Mouse (Mus musculus): ENCODE measurements around the gene Sgta. TPM values are rescaled to one million over a fixed set of nuclear protein-coding genes. Genes with fewer than 3 reads are reported as not detected.
A peak's percentile ranks its signal among the peaks of the same experiment; 100 is the strongest.

The Sgta gene
- polyA plus RNA-seq, 1 experiment from 2014 or later: 171 TPM

- Histone ChIP-seq H3K4me1 (replicated peaks; ENCODE audit: control insufficient read depth, insufficient read depth, low read length) (0 out of 2 replicates have a peak, but pooled peaks cover 3% of the 10 kb centered on the region), H3K9ac (ENCODE audit: low read length) (no peak overlapping the region), H3K9me3 (ENCODE audit: control insufficient read depth, low read length) (no peaks in the 10 kb centered on the region), H3K4me2 (ENCODE audit: low read length) (no peak overlapping the region), H3K27me3 (replicated peaks; ENCODE audit: control insufficient read depth, insufficient read depth, low read length) (peaks cover 28% of the 10 kb centered on the region), H3K4me3 (ENCODE audit: low read depth, low read length) (no peak overlapping the region), H3K36me3 (ENCODE audit: control insufficient read depth, insufficient read depth, low read length) (no peaks in the 10 kb centered on the region), H3K27ac (ENCODE audit: low read depth) (no peak overlapping the region)
- ATAC-seq (replicated peaks; ENCODE audit: low FRiP score, low TSS enrichment, low read depth) (no peak), DNase-seq (ENCODE audit: low spot score) (no peak)
- 68% methylated on average over 6 of the region's 6 CpGs for WGBS
Observed at GRCm38 (mm10) chr10:81019687-81020086, 40.3 kb downstream of the Sgta start.

- 34% methylated on average over 10 of the region's 10 CpGs for WGBS
- Histone ChIP-seq H3K27ac (ENCODE audit: low read depth) (no peak overlapping the region), H3K36me3 (ENCODE audit: control insufficient read depth, insufficient read depth, low read length) (no peaks in the 10 kb centered on the region), H3K4me3 (ENCODE audit: low read depth, low read length) (no peak overlapping the region), H3K9me3 (ENCODE audit: control insufficient read depth, low read length) (no peaks in the 10 kb centered on the region), H3K4me1 (replicated peaks; ENCODE audit: control insufficient read depth, insufficient read depth, low read length) (peaks cover 8% of the 10 kb centered on the region; the same call in 1 of the 2 replicates), H3K27me3 (replicated peaks; ENCODE audit: control insufficient read depth, insufficient read depth, low read length) (peaks cover 15% of the 10 kb centered on the region), H3K9ac (ENCODE audit: low read length) (no peak overlapping the region), H3K4me2 (ENCODE audit: low read length) (no peak overlapping the region)
- DNase-seq (ENCODE audit: low spot score): no peak
- no peak for ATAC-seq (replicated peaks; ENCODE audit: low FRiP score, low TSS enrichment, low read depth)
Observed at GRCm38 (mm10) chr10:81018326-81018725, 41.7 kb downstream of the Sgta start.

- 6% methylated on average over 7 of the region's 7 CpGs for WGBS
- no peak overlapping the region for H3K9ac ChIP-seq (ENCODE audit: low read length)
- H3K9me3 ChIP-seq (ENCODE audit: control insufficient read depth, low read length): no peaks in the 10 kb centered on the region
- no peak overlapping the region for H3K4me3 ChIP-seq (ENCODE audit: low read depth, low read length)
- DNase-seq (ENCODE audit: low spot score) (peak; percentile 77), ATAC-seq (replicated peaks; ENCODE audit: low FRiP score, low TSS enrichment, low read depth) (no peak)
- H3K4me2 ChIP-seq (ENCODE audit: low read length): no peak overlapping the region
- H3K36me3 ChIP-seq (ENCODE audit: control insufficient read depth, insufficient read depth, low read length): no peaks in the 10 kb centered on the region
- H3K27me3 ChIP-seq (replicated peaks; ENCODE audit: control insufficient read depth, insufficient read depth, low read length): peaks cover 4% of the 10 kb centered on the region; the same call in 1 of the 2 replicates
- H3K4me1 ChIP-seq (replicated peaks; ENCODE audit: control insufficient read depth, insufficient read depth, low read length): peaks cover 8% of the 10 kb centered on the region; the same call in 1 of the 2 replicates
- H3K27ac ChIP-seq (ENCODE audit: low read depth): no peak overlapping the region
Observed at GRCm38 (mm10) chr10:81016645-81017044, 43.3 kb downstream of the Sgta start.

GRCm38 (mm10) chr10:81015666-81016065, 44.3 kb downstream of the Sgta start:
- Histone ChIP-seq H3K27me3 (replicated peaks; ENCODE audit: control insufficient read depth, insufficient read depth, low read length) (no peaks in the 10 kb centered on the region), H3K36me3 (ENCODE audit: control insufficient read depth, insufficient read depth, low read length) (no peaks in the 10 kb centered on the region), H3K4me3 (ENCODE audit: low read depth, low read length) (no peak overlapping the region), H3K4me2 (ENCODE audit: low read length) (no peak overlapping the region), H3K4me1 (replicated peaks; ENCODE audit: control insufficient read depth, insufficient read depth, low read length) (peaks cover 8% of the 10 kb centered on the region; the same call in 1 of the 2 replicates), H3K27ac (ENCODE audit: low read depth) (no peak overlapping the region), H3K9ac (ENCODE audit: low read length) (no peak overlapping the region), H3K9me3 (ENCODE audit: control insufficient read depth, low read length) (no peaks in the 10 kb centered on the region)
- ATAC-seq (replicated peaks; ENCODE audit: low FRiP score, low TSS enrichment, low read depth) (no peak), DNase-seq (ENCODE audit: low spot score) (no peak)
- WGBS: 86% methylated on average over 2 of the region's 2 CpGs

GRCm38 (mm10) chr10:81014393-81015384, 45.3 kb downstream of the Sgta start, which contains the start of gene Gng7:
TSS of gene Gng7 (minus strand) at chr10:81014945.
- ATAC-seq (replicated peaks; ENCODE audit: low FRiP score, low TSS enrichment, low read depth): peak; percentile 98
- peaks cover 8% of the 10 kb centered on the region; the same call in 1 of the 2 replicates for H3K4me1 ChIP-seq (replicated peaks; ENCODE audit: control insufficient read depth, insufficient read depth, low read length)
- peak within 1 kb of the TSS; percentile 36 for H3K4me3 ChIP-seq (ENCODE audit: low read depth, low read length)
- no peaks in the 10 kb centered on the region for H3K27me3 ChIP-seq (replicated peaks; ENCODE audit: control insufficient read depth, insufficient read depth, low read length)
- peak within 1 kb of the TSS; percentile 38 for H3K9ac ChIP-seq (ENCODE audit: low read length)
- H3K27ac ChIP-seq (ENCODE audit: low read depth): no peak within 1 kb of the TSS
- 10% methylated on average over 31 of the region's 31 CpGs for WGBS
- H3K36me3 ChIP-seq (ENCODE audit: control insufficient read depth, insufficient read depth, low read length): no peaks in the 10 kb centered on the region
- H3K9me3 ChIP-seq (ENCODE audit: control insufficient read depth, low read length): no peaks in the 10 kb centered on the region
- H3K4me2 ChIP-seq (ENCODE audit: low read length): peak within 1 kb of the TSS; percentile 61
- DNase-seq (ENCODE audit: low spot score): peak; percentile 96

- Histone ChIP-seq H3K4me1 (replicated peaks; ENCODE audit: control insufficient read depth, insufficient read depth, low read length) (peaks cover 8% of the 10 kb centered on the region; the same call in 1 of the 2 replicates), H3K4me2 (ENCODE audit: low read length) (no peak overlapping the region), H3K36me3 (ENCODE audit: control insufficient read depth, insufficient read depth, low read length) (no peaks in the 10 kb centered on the region), H3K9me3 (ENCODE audit: control insufficient read depth, low read length) (no peaks in the 10 kb centered on the region), H3K9ac (ENCODE audit: low read length) (no peak overlapping the region), H3K4me3 (ENCODE audit: low read depth, low read length) (no peak overlapping the region), H3K27ac (ENCODE audit: low read depth) (no peak overlapping the region), H3K27me3 (replicated peaks; ENCODE audit: control insufficient read depth, insufficient read depth, low read length) (no peaks in the 10 kb centered on the region)
- 69% methylated on average over 6 of the region's 6 CpGs for WGBS
- no peak for DNase-seq (ENCODE audit: low spot score)
- no peak for ATAC-seq (replicated peaks; ENCODE audit: low FRiP score, low TSS enrichment, low read depth)
Observed at GRCm38 (mm10) chr10:81010851-81011250, 49.1 kb downstream of the Sgta start.

GRCm38 (mm10) chr10:81007240-81007639, 52.7 kb downstream of the Sgta start:
- DNase-seq (ENCODE audit: low spot score): no peak
- H3K4me2 ChIP-seq (ENCODE audit: low read length): no peak overlapping the region
- no peaks in the 10 kb centered on the region for H3K36me3 ChIP-seq (ENCODE audit: control insufficient read depth, insufficient read depth, low read length)
- H3K9me3 ChIP-seq (ENCODE audit: control insufficient read depth, low read length): no peaks in the 10 kb centered on the region
- H3K27me3 ChIP-seq (replicated peaks; ENCODE audit: control insufficient read depth, insufficient read depth, low read length): no peaks in the 10 kb centered on the region
- no peak for ATAC-seq (replicated peaks; ENCODE audit: low FRiP score, low TSS enrichment, low read depth)
- 30% methylated on average over 7 of the region's 7 CpGs for WGBS
- no peak overlapping the region for H3K4me3 ChIP-seq (ENCODE audit: low read depth, low read length)
- H3K9ac ChIP-seq (ENCODE audit: low read length): no peak overlapping the region
- no peak overlapping the region for H3K27ac ChIP-seq (ENCODE audit: low read depth)
- H3K4me1 ChIP-seq (replicated peaks; ENCODE audit: control insufficient read depth, insufficient read depth, low read length): no peaks in the 10 kb centered on the region

GRCm38 (mm10) chr10:81006005-81006677, 53.8 kb downstream of the Sgta start:
- DNase-seq (ENCODE audit: low spot score) (no peak), ATAC-seq (replicated peaks; ENCODE audit: low FRiP score, low TSS enrichment, low read depth) (no peak)
- 91% methylated on average over 7 of the region's 7 CpGs for WGBS
- Histone ChIP-seq H3K4me1 (replicated peaks; ENCODE audit: control insufficient read depth, insufficient read depth, low read length) (no peaks in the 10 kb centered on the region), H3K4me2 (ENCODE audit: low read length) (no peak overlapping the region), H3K9ac (ENCODE audit: low read length) (no peak overlapping the region), H3K4me3 (ENCODE audit: low read depth, low read length) (no peak overlapping the region), H3K27ac (ENCODE audit: low read depth) (no peak overlapping the region), H3K9me3 (ENCODE audit: control insufficient read depth, low read length) (no peaks in the 10 kb centered on the region), H3K36me3 (ENCODE audit: control insufficient read depth, insufficient read depth, low read length) (no peaks in the 10 kb centered on the region), H3K27me3 (replicated peaks; ENCODE audit: control insufficient read depth, insufficient read depth, low read length) (no peaks in the 10 kb centered on the region)

All from intestine, embryonic 14.5 days (tissue).